Mouse (Mus musculus): ENCODE measurements around the gene Dgat2. TPM values are rescaled to one million over a fixed set of nuclear protein-coding genes. Genes with fewer than 3 reads are reported as not detected.

The Dgat2 gene
- total and polyA plus RNA-seq, 3 experiments, result 1.6 to 2.8 (median 1.7) TPM

DNA sequence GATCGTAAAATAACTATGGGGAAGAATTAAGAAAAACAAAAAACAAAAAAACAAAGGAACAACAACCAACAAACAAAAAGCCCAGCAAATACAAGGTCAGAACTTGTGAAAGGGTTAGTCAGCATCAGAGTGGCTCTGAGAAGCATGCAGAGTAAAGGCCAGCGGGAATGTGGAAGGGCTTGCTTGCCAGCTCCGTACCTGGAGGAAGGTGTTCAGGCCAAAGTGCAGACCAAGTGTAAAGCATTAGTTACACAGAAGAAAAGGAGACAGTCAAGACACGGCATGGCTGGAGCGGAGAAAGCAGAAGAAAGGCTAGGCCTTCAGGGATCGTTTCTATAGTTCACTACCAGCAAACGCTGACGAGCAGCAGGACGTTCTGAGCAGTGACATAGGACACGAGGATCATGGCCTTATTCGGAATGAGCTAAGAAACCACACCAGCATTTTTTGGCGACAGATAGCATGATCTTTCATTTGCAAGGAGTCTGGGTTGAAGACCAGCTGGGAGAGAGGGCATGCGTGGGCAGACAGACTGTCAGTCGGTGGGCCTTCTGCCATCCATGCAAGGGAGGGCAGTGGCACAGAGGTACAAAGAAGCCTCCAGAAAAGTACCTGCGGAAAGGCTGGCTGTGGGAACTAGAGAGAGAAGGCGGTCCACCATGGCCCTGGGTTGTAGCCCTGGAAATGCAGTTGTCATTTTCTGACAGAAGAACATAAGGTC is 68.4 kb downstream of the Dgat2 start:
- in situ Hi-C loops (cut with MboI; ENCODE audit: low pct_ligation_motif_present, low pct_unique_long_range_greater_than_20kb, low sequenced_read_pairs) (no loop called here), dilution Hi-C loops (cut with MboI; ENCODE audit: extremely low pct_ligation_motif_present, extremely low pct_unique_long_range_greater_than_20kb, low sequenced_read_pairs) (no loop called here)
- TF ChIP-seq MAX (IDR thresholded peaks at IDR 0.05; ENCODE audit: low read length) (no peak), TBP (conservative IDR thresholded peaks at IDR 0.05; ENCODE audit: low read depth, low read length) (no peak), MAFK (IDR thresholded peaks at IDR 0.05; ENCODE audit: insufficient replicate concordance, low read length) (no peak), SIN3A (IDR thresholded peaks at IDR 0.05; ENCODE audit: low read length) (no peak), POLR2A (IDR thresholded peaks at IDR 0.05; ENCODE audit: low read depth, low read length) (no peak), RAD21 (IDR thresholded peaks at IDR 0.05; ENCODE audit: low read depth, low read length) (no peak), CHD2 (IDR thresholded peaks at IDR 0.05; ENCODE audit: low read length) (no peak), MAZ (IDR thresholded peaks at IDR 0.05; ENCODE audit: low read depth, low read length) (no peak), BHLHE40 (IDR thresholded peaks at IDR 0.05; ENCODE audit: low read depth, low read length) (no peak), ELF1 (IDR thresholded peaks at IDR 0.05; ENCODE audit: low read depth, low read length) (no peak), CTCF (conservative IDR thresholded peaks at IDR 0.05 in 1 of 2, IDR thresholded peaks at IDR 0.05 in 1 of 2; ENCODE audit: low read depth in 2 of 2, low read length in 2 of 2) (no peak), RCOR1 (conservative IDR thresholded peaks at IDR 0.05; ENCODE audit: low read depth, low read length) (no peak), MYC (IDR thresholded peaks at IDR 0.05; ENCODE audit: low read depth, low read length) (no peak), IRF4 (IDR thresholded peaks at IDR 0.05; ENCODE audit: low read depth, low read length) (no peak), HCFC1 (IDR thresholded peaks at IDR 0.05; ENCODE audit: low read depth, low read length) (no peak), JUND (conservative IDR thresholded peaks at IDR 0.05; ENCODE audit: low read depth, low read length) (no peak), MEF2A (IDR thresholded peaks at IDR 0.05; ENCODE audit: borderline replicate concordance, low read depth, low read length) (no peak), JUN (IDR thresholded peaks at IDR 0.05; ENCODE audit: insufficient read depth, low read depth, low read length) (no peak)
- Histone ChIP-seq H3K27ac (ENCODE audit: insufficient read depth, low read depth) (no peak overlapping the region), H3K27me3 (replicated peaks) (no peaks in the 10 kb centered on the region), H3K36me3 (replicated peaks in 1 of 2; ENCODE audit: control insufficient read depth in 1 of 2, insufficient read depth in 1 of 2, low read length in 1 of 2) (peaks cover 6 to 69% of the 10 kb centered on the region in 2 experiments), H3K79me2 (replicated peaks; ENCODE audit: control insufficient read depth, extremely low read depth, insufficient read depth, poor library complexity, severe bottlenecking) (no peaks in the 10 kb centered on the region), H3K4me3 (replicated peaks in 1 of 3; ENCODE audit: low read depth in 2 of 3, low read length in 2 of 3, poor library complexity in 1 of 3) (no peak overlapping the region), H3K4me1 (ENCODE audit: control insufficient read depth in 1 of 2, insufficient read depth in 2 of 2) (peaks cover 0 to 82% of the 10 kb centered on the region in 2 experiments), H3K4me2 (ENCODE audit: insufficient read depth, low read depth, poor library complexity, severe bottlenecking) (no peak overlapping the region), H3K9ac (ENCODE audit: insufficient read depth, low read depth) (no peak overlapping the region), H3K9me3 (replicated peaks; ENCODE audit: low read length) (no peaks in the 10 kb centered on the region)
- no peak for DNase-seq (ENCODE audit: extremely low read depth)

DNA sequence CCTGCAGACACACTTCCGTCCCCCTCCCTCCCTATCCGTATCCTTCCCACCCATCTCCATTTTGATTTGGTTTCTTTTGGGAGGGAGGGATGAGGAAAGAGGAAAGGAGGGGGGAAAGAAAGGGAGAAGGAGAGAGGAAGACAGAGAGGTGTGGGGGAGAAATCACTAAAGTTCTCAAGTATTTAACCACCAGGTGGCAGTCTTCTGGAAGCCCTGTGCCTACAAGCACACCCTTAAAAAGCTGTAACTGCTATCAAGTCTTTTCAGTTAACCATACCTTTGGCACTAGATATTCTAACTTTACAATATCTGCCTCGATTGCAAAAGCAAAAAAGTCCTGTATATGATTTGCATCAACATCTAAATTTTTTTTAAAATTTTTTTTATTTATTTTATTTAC is 75.0 kb downstream of the Dgat2 start:
- peaks cover 3 to 62% of the 10 kb centered on the region in 2 experiments for H3K36me3 ChIP-seq (replicated peaks in 1 of 2; ENCODE audit: control insufficient read depth in 1 of 2, insufficient read depth in 1 of 2, low read length in 1 of 2)
- 0 out of 2 replicates have a peak, but pooled peaks cover 2% of the 10 kb centered on the region for H3K79me2 ChIP-seq (replicated peaks; ENCODE audit: control insufficient read depth, extremely low read depth, insufficient read depth, poor library complexity, severe bottlenecking)
- peak; percentile 54 for DNase-seq (ENCODE audit: extremely low read depth)
- dilution Hi-C loops (cut with MboI; ENCODE audit: extremely low pct_ligation_motif_present, extremely low pct_unique_long_range_greater_than_20kb, low sequenced_read_pairs) (no loop called here), in situ Hi-C loops (cut with MboI; ENCODE audit: low pct_ligation_motif_present, low pct_unique_long_range_greater_than_20kb, low sequenced_read_pairs) (loop anchor here (5.0 kb wide), 1 partner anchor 40 kb away; no protein-coding TSS in a partner anchor)
- H3K9me3 ChIP-seq (replicated peaks; ENCODE audit: low read length), result no peaks in the 10 kb centered on the region
- no peak overlapping the region for H3K9ac ChIP-seq (ENCODE audit: insufficient read depth, low read depth)
- H3K4me2 ChIP-seq (ENCODE audit: insufficient read depth, low read depth, poor library complexity, severe bottlenecking), result no peak overlapping the region
- no peak overlapping the region for H3K27ac ChIP-seq (ENCODE audit: insufficient read depth, low read depth)
- no peak overlapping the region for H3K4me3 ChIP-seq (replicated peaks in 1 of 3; ENCODE audit: low read depth in 2 of 3, low read length in 2 of 3, poor library complexity in 1 of 3)
- H3K27me3 ChIP-seq (replicated peaks), result no peaks in the 10 kb centered on the region
- peaks cover 0 to 39% of the 10 kb centered on the region in 2 experiments; a peak in 2 of 4 replicates for H3K4me1 ChIP-seq (ENCODE audit: control insufficient read depth in 1 of 2, insufficient read depth in 2 of 2)
- no peak for TF ChIP-seq CHD1 (IDR thresholded peaks at IDR 0.05; ENCODE audit: low read depth, low read length)
- TF ChIP-seq ZKSCAN1 (IDR thresholded peaks at IDR 0.05; ENCODE audit: borderline replicate concordance, low read depth, low read length), result no peak
- peak; percentile 46 for TF ChIP-seq ZC3H11A (IDR thresholded peaks at IDR 0.05; ENCODE audit: low read depth, low read length)
- TF ChIP-seq MAX (IDR thresholded peaks at IDR 0.05; ENCODE audit: low read length), result no peak
- no peak for TF ChIP-seq TBP (conservative IDR thresholded peaks at IDR 0.05; ENCODE audit: low read depth, low read length)
- no peak for TF ChIP-seq ZNF384 (IDR thresholded peaks at IDR 0.05; ENCODE audit: low read depth, low read length)
- TF ChIP-seq JUND (conservative IDR thresholded peaks at IDR 0.05; ENCODE audit: low read depth, low read length), result no peak
- TF ChIP-seq KAT2A (IDR thresholded peaks at IDR 0.05; ENCODE audit: insufficient replicate concordance, low read length), result no peak
- TF ChIP-seq BHLHE40 (IDR thresholded peaks at IDR 0.05; ENCODE audit: low read depth, low read length), result no peak
- no peak for TF ChIP-seq TCF12 (IDR thresholded peaks at IDR 0.05; ENCODE audit: low read depth, low read length)
- TF ChIP-seq GABPA (IDR thresholded peaks at IDR 0.05; ENCODE audit: insufficient replicate concordance, low read depth, low read length), result no peak
- TF ChIP-seq MYC (IDR thresholded peaks at IDR 0.05; ENCODE audit: low read depth, low read length), result no peak
- TF ChIP-seq PAX5 (IDR thresholded peaks at IDR 0.05; ENCODE audit: low read length), result no peak
- TF ChIP-seq NELFE (IDR thresholded peaks at IDR 0.05; ENCODE audit: low read depth, low read length), result 0 out of 2 replicates have a peak, but pooled peaks have one; percentile 19
- no peak for TF ChIP-seq JUN (IDR thresholded peaks at IDR 0.05; ENCODE audit: insufficient read depth, low read depth, low read length)
- TF ChIP-seq IRF4 (IDR thresholded peaks at IDR 0.05; ENCODE audit: low read depth, low read length), result no peak
- TF ChIP-seq MXI1 (IDR thresholded peaks at IDR 0.05; ENCODE audit: low read depth, low read length), result no peak
- TF ChIP-seq POLR2A (IDR thresholded peaks at IDR 0.05; ENCODE audit: low read depth, low read length), result no peak
- peak; percentile 40 to 96; a peak in 3 of 4 replicates for TF ChIP-seq CTCF (conservative IDR thresholded peaks at IDR 0.05 in 1 of 2, IDR thresholded peaks at IDR 0.05 in 1 of 2; ENCODE audit: low read depth in 2 of 2, low read length in 2 of 2)
- no peak for TF ChIP-seq ETS1 (conservative IDR thresholded peaks at IDR 0.05; ENCODE audit: low read depth, low read length)
- TF ChIP-seq USF1 (IDR thresholded peaks at IDR 0.05; ENCODE audit: low read depth, low read length), result no peak

All from CH12.LX (cell line).